Mouse (Mus musculus): ENCODE data around the gene Slc25a34. TPM values are rescaled to one million over a fixed set of nuclear protein-coding genes. Genes with fewer than 3 reads are reported as not detected.

The Slc25a34 gene
- polyA plus RNA-seq, 1 experiment = not detected

- no peak for TF ChIP-seq GATA1 (IDR thresholded peaks at IDR 0.05; ENCODE audit: low read length)
Observed at GRCm38 (mm10) chr4:141583919-141584318, 39.7 kb downstream of the Slc25a34 start.

GRCm38 (mm10) chr4:141581051-141581450, 42.6 kb downstream of the Slc25a34 start:
- no peak for TF ChIP-seq GATA1 (IDR thresholded peaks at IDR 0.05; ENCODE audit: low read length)

- no peak for TF ChIP-seq GATA1 (IDR thresholded peaks at IDR 0.05; ENCODE audit: low read length)
Observed at GRCm38 (mm10) chr4:141578833-141579232, 44.8 kb downstream of the Slc25a34 start.

- TF ChIP-seq GATA1 (IDR thresholded peaks at IDR 0.05; ENCODE audit: low read length) = no peak
Observed at GRCm38 (mm10) chr4:141576877-141577276, 46.7 kb downstream of the Slc25a34 start.

- no peak for TF ChIP-seq GATA1 (IDR thresholded peaks at IDR 0.05; ENCODE audit: low read length)
Observed at GRCm38 (mm10) chr4:141576404-141576803, 47.2 kb downstream of the Slc25a34 start.

GRCm38 (mm10) chr4:141574789-141575702, 48.6 kb downstream of the Slc25a34 start:
- no peak for TF ChIP-seq GATA1 (IDR thresholded peaks at IDR 0.05; ENCODE audit: low read length)

GRCm38 (mm10) chr4:141573359-141573966, 50.2 kb downstream of the Slc25a34 start:
- no peak for TF ChIP-seq GATA1 (IDR thresholded peaks at IDR 0.05; ENCODE audit: low read length)

GRCm38 (mm10) chr4:141572668-141573358, 50.8 kb downstream of the Slc25a34 start:
- no peak for TF ChIP-seq GATA1 (IDR thresholded peaks at IDR 0.05; ENCODE audit: low read length)

GRCm38 (mm10) chr4:141571934-141572333, 51.7 kb downstream of the Slc25a34 start:
- no peak for TF ChIP-seq GATA1 (IDR thresholded peaks at IDR 0.05; ENCODE audit: low read length)

GRCm38 (mm10) chr4:141571337-141571739, 52.3 kb downstream of the Slc25a34 start:
- no peak for TF ChIP-seq GATA1 (IDR thresholded peaks at IDR 0.05; ENCODE audit: low read length)

- no peak for TF ChIP-seq GATA1 (IDR thresholded peaks at IDR 0.05; ENCODE audit: low read length)
Observed at GRCm38 (mm10) chr4:141570821-141571220, 52.8 kb downstream of the Slc25a34 start.

- no peak for TF ChIP-seq GATA1 (IDR thresholded peaks at IDR 0.05; ENCODE audit: low read length)
Observed at GRCm38 (mm10) chr4:141570004-141570403, 53.6 kb downstream of the Slc25a34 start.

- no peak for TF ChIP-seq GATA1 (IDR thresholded peaks at IDR 0.05; ENCODE audit: low read length)
Observed at GRCm38 (mm10) chr4:141568966-141569365, 54.7 kb downstream of the Slc25a34 start.

Other genes with a start within 250 kb of the Slc25a34 start
- gene Clcnka, start 225.1 kb downstream of the Slc25a34 start, polyA plus RNA-seq (2012) = not detected in 2 replicates
- gene Clcnkb, start 207.8 kb downstream of the Slc25a34 start, polyA plus RNA-seq (2012) = not detected in 2 replicates
- not detected in 2 replicates for gene Hspb7, start 203.0 kb downstream of the Slc25a34 start, polyA plus RNA-seq (2012)
- gene Srarp, start 187.7 kb downstream of the Slc25a34 start, polyA plus RNA-seq (2012) = not detected in 2 replicates
- gene Zbtb17, start 179.2 kb downstream of the Slc25a34 start, polyA plus RNA-seq (2012) = 45.7 and 50.0 TPM in 2 replicates
- 124 and 156 TPM in 2 replicates for gene Spen, start 85.2 kb downstream of the Slc25a34 start, polyA plus RNA-seq (2012)
- not detected in 2 replicates for gene Fblim1, start 17.7 kb downstream of the Slc25a34 start, polyA plus RNA-seq (2012)
- gene Tmem82, start 5.2 kb downstream of the Slc25a34 start, polyA plus RNA-seq (2012) = not detected in 2 replicates
- gene Plekhm2, start 41.1 kb upstream of the Slc25a34 start, polyA plus RNA-seq (2012) = 19.5 and 20.7 TPM in 2 replicates
- gene Rsc1a1, start 61.8 kb upstream of the Slc25a34 start, polyA plus RNA-seq (2012) = 3.3 TPM in 1 of 2 replicates, not detected in the other
- gene Ddi2, start 99.6 kb upstream of the Slc25a34 start, polyA plus RNA-seq (2012) = 10.5 and 19.5 TPM in 2 replicates
- 0.10 and 0.19 TPM in 2 replicates for gene Agmat, start 122.9 kb upstream of the Slc25a34 start, polyA plus RNA-seq (2012)
- gene Dnajc16, start 167.1 kb upstream of the Slc25a34 start, polyA plus RNA-seq (2012) = 3.0 and 3.2 TPM in 2 replicates
- 19.5 and 22.3 TPM in 2 replicates for gene Casp9, start 169.8 kb upstream of the Slc25a34 start, polyA plus RNA-seq (2012)
- gene Cela2a, start 202.3 kb upstream of the Slc25a34 start, polyA plus RNA-seq (2012) = not detected in 2 replicates
- gene Ctrc, start 222.5 kb upstream of the Slc25a34 start, polyA plus RNA-seq (2012) = not detected in 2 replicates